Mouse (Mus musculus) heart, postnatal 0 days (tissue): ENCODE measurements at regions not wholly inside any gene's neighbourhood (a gene's known extent, or its start where the extent isn't known, plus 50 kb on each side); places are given as distances from the start of the nearest gene placed in this dataset.

Source experiments
- ATAC-seq: fragments of 200-750 bp; cut with Nextera tagmentation; 2 replicates; pipeline ENCODE4 v1.8.0; 2017; ENCODE audit warnings: low read depth, moderate number of reproducible peaks, moderate library complexity; ENCODE audit not compliant: insufficient read depth
- DNase-seq: peaks from one replicate; pipeline ENCODE4 v3.0.0-alpha.2; 2016; ENCODE audit warnings: low spot score
- H3K27ac ChIP-seq: fragments of 300-500 bp; sonication (generic); 2 replicates; pipeline ENCODE4 v1.5.1; 2014; ENCODE audit warnings: low read depth, mild to moderate bottlenecking
- H3K27me3 ChIP-seq: fragments of 300-500 bp; sonication (generic); 2 replicates; pipeline ENCODE4 v1.6.1; 2014; ENCODE audit warnings: low read length, mixed read lengths; ENCODE audit not compliant: control insufficient read depth, insufficient read depth
- H3K36me3 ChIP-seq: fragments of 300-500 bp; sonication (generic); replicated peaks from 2 replicates; pipeline ENCODE4 v1.6.1; 2014; ENCODE audit warnings: low read length, mixed read lengths; ENCODE audit not compliant: control insufficient read depth, insufficient read depth
- H3K4me1 ChIP-seq: fragments of 300-500 bp; sonication (generic); 2 replicates; pipeline ENCODE4 v1.6.1; 2014; ENCODE audit warnings: antibody characterized with exemption; ENCODE audit not compliant: control insufficient read depth, insufficient read depth
- H3K4me2 ChIP-seq: fragments of 300-500 bp; sonication (generic); 2 replicates; pipeline ENCODE4 v1.6.1; 2014; ENCODE audit warnings: low read depth, mild to moderate bottlenecking, low read length, moderate library complexity
- H3K4me3 ChIP-seq: fragments of 300-500 bp; sonication (generic); 2 replicates; pipeline ENCODE4 v1.5.1; 2014; ENCODE audit warnings: low read depth, low read length
- H3K9ac ChIP-seq: fragments of 300-500 bp; sonication (generic); replicated peaks from 2 replicates; pipeline ENCODE4 v1.6.1; 2014; ENCODE audit warnings: low read depth, low read length, mixed read lengths
- H3K9me3 ChIP-seq: fragments of 300-500 bp; sonication (generic); replicated peaks from 2 replicates; pipeline ENCODE4 v1.6.1; 2016; ENCODE audit warnings: low read length; ENCODE audit not compliant: control insufficient read depth
- CTCF ChIP-seq: IDR thresholded peaks from 2 replicates; pipeline ENCODE4 v1.5.1; 2016; ENCODE audit warnings: antibody characterized with exemption, control low read depth, low read depth
- EP300 ChIP-seq: IDR thresholded peaks from 2 replicates; pipeline ENCODE4 v1.6.1; 2016; ENCODE audit warnings: antibody characterized with exemption, low read depth
- WGBS: fragments of 180-500 bp; shearing (Covaris S2); extraction: QIAGEN DNeasy Blood & Tissue Kit; methylation state at CpG from one replicate; pipeline ENCODE4 v1.1.7; 2014; 5-methylcytosine and 5-hydroxymethylcytosine counted together

DNA sequence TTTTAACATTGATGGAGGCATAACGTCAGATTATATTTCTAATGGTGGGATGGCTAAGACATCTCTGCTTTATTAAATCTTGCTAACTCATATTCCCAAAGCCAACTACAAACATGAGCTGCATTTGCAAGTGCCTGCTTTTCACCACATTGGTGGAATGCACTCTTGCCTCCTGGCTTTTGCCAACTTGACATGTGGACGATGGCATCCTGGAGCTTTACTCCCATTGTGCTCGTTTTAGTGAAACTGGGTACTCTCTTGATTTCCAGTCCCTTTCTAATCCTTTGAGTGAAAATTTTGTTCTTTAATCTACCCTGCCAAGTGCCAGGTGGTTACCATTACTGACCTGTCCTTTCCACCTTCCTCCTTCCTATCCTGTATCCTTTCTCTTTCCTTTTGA lies 265.8 kb upstream of the Klf12 start:
- DNase-seq = no peak
- ATAC-seq = no peak

DNA sequence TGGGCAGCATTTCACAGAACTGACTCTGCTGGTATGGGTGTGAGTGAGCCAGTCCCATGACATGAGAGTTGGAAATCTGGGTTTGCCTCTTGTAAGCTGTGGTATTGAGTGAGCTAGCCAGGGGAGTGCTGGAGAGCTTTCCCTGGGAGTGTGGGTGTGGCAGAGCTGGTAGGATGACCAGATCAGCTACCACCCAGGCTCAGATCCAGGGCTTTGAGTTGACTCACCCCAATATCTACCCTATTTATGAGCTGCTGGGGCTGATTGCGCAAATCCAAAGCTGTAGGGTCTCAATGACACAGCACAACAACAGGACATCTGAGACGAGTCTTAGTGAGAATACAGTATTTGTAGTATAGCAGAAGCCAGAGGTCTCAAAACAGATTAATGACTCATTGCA lies 245.7 kb upstream of the Klf12 start:
- no peak for ATAC-seq
- no peak overlapping the region for H3K4me3 ChIP-seq
- no peak for TF ChIP-seq EP300
- TF ChIP-seq CTCF = no peak
- H3K9me3 ChIP-seq = no peaks in the 10 kb centered on the region
- H3K36me3 ChIP-seq = no peaks in the 10 kb centered on the region
- no peak overlapping the region for H3K9ac ChIP-seq
- DNase-seq = no peak
- no peak overlapping the region for H3K4me2 ChIP-seq
- 88% methylated on average over 2 of the region's 2 CpGs for WGBS
- H3K4me1 ChIP-seq = no peaks in the 10 kb centered on the region
- no peak overlapping the region for H3K27ac ChIP-seq
- no peaks in the 10 kb centered on the region for H3K27me3 ChIP-seq

More for the DNA sequence above, 265.8 kb upstream of the Klf12 start:
- no peak overlapping the region for H3K4me2 ChIP-seq
- H3K4me1 ChIP-seq = peaks cover 3% of the 10 kb centered on the region; the same call in 1 of the 2 replicates
- H3K27ac ChIP-seq = no peak overlapping the region
- H3K36me3 ChIP-seq = no peaks in the 10 kb centered on the region
- H3K27me3 ChIP-seq = no peaks in the 10 kb centered on the region
- H3K9me3 ChIP-seq = no peaks in the 10 kb centered on the region
- H3K9ac ChIP-seq = no peak overlapping the region
- 69% methylated on average over 3 of the region's 3 CpGs for WGBS
- no peak overlapping the region for H3K4me3 ChIP-seq
- TF ChIP-seq CTCF (no peak), EP300 (no peak)

DNA sequence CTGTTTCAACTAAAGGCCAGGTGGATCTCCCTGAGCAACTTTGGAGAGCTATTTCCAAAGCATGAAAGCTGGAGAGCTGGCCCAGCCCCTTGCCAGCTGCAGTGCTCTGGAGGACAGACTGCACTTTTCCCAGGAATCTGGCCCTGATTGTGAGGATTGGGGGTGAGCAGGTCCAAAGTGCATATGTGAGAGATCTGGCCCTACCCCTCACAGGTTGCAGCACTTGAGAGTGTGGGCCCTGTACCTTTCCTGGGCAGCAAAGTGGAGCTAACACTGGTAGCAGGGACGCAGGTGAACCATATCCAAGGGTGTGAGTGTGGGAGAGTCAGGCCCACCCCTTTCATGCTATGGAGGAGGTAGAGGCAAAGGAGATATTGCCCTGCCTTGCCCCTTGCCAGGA lies 245.3 kb upstream of the Klf12 start:
- H3K27me3 ChIP-seq = no peaks in the 10 kb centered on the region
- no peaks in the 10 kb centered on the region for H3K36me3 ChIP-seq
- H3K4me2 ChIP-seq = no peak overlapping the region
- H3K9ac ChIP-seq = no peak overlapping the region
- no peak overlapping the region for H3K27ac ChIP-seq
- ATAC-seq (no peak), DNase-seq (no peak)
- 71% methylated on average over 1 of the region's 1 CpGs for WGBS
- no peak overlapping the region for H3K4me3 ChIP-seq
- TF ChIP-seq EP300 = no peak
- no peak for TF ChIP-seq CTCF
- no peaks in the 10 kb centered on the region for H3K4me1 ChIP-seq
- no peaks in the 10 kb centered on the region for H3K9me3 ChIP-seq

DNA sequence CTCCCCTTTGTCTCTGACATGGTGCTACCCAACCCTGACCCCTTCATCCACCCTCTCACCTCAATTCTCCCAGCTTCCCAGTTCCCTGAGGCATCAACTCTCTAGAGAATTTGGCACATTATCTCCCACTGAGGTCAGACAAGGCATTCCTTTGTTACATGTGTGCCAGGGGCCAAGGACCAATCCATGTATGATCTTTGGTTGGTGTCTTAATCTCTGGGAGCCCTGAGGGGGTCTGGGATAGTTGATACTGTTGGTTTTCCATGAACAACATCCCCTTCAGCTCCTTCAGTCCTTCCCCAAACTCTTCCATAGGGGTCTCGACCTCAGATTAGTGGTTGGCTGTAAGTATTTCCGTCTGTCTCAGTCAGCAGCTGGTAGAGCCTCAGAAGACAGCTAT lies 224.9 kb upstream of the Klf12 start:
- Histone ChIP-seq H3K27me3 (no peaks in the 10 kb centered on the region), H3K4me3 (no peak overlapping the region), H3K9me3 (no peaks in the 10 kb centered on the region), H3K9ac (no peak overlapping the region), H3K27ac (no peak overlapping the region), H3K4me2 (no peak overlapping the region), H3K4me1 (no peaks in the 10 kb centered on the region), H3K36me3 (no peaks in the 10 kb centered on the region)
- no peak for TF ChIP-seq CTCF
- no peak for TF ChIP-seq EP300
- ATAC-seq (no peak), DNase-seq (no peak)
- WGBS = 69% methylated on average over 2 of the region's 2 CpGs

DNA sequence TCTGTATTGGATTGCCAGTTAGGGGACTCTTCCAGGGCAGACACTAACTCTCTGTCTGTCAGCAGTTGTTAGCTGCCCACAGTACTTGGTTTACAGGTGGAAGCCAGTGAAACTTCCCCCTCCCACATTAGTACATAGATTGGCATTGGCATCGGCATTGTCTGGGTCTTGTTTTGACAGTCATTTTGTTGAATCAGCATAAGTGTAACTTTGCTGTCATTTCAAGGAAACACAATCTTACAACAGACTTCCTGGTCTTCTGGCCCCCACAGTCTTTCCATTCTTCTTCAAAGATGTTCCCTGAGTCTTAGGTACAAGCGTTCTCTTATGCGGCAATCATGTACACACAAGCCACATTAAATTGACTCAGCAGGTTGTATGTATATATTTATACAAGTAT lies 223.6 kb upstream of the Klf12 start:
- ATAC-seq = no peak
- no peaks in the 10 kb centered on the region for H3K27me3 ChIP-seq
- WGBS = 81% methylated on average over 3 of the region's 3 CpGs
- no peak for TF ChIP-seq CTCF
- no peak for TF ChIP-seq EP300
- H3K4me3 ChIP-seq = no peak overlapping the region
- no peak overlapping the region for H3K4me2 ChIP-seq
- no peaks in the 10 kb centered on the region for H3K36me3 ChIP-seq
- H3K4me1 ChIP-seq = no peaks in the 10 kb centered on the region
- no peaks in the 10 kb centered on the region for H3K9me3 ChIP-seq
- H3K9ac ChIP-seq = no peak overlapping the region
- no peak for DNase-seq
- H3K27ac ChIP-seq = no peak overlapping the region

DNA sequence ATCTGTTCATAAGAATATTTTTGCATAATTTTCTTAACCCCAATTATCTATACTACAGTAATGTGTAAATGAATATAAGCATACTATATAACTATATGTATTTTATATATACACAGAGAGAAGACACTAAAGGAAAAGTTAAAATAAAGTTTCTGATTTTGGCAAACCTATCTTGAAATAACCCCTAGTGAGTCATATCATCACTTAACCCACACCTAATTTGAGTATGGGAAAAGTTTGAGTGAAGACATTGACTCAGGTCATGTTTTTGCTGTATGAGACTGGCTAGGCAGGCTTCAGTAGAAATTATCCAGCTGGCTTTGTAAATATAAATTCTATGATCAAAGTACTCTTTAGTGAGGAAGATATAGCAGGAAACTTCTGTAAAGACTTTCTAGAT lies 223.1 kb upstream of the Klf12 start:
- Histone ChIP-seq H3K9ac (no peak overlapping the region), H3K9me3 (no peaks in the 10 kb centered on the region), H3K4me1 (no peaks in the 10 kb centered on the region), H3K4me2 (no peak overlapping the region), H3K36me3 (no peaks in the 10 kb centered on the region), H3K27ac (no peak overlapping the region), H3K4me3 (no peak overlapping the region), H3K27me3 (no peaks in the 10 kb centered on the region)
- DNase-seq (no peak), ATAC-seq (no peak)
- TF ChIP-seq CTCF (no peak), EP300 (no peak)
